Mouse (Mus musculus) megakaryocyte, embryonic 14.5 days (primary cell): ENCODE results near the gene Npepps.

ENCODE experiments used
- FLI1 ChIP-seq: IDR thresholded peaks from 2 replicates; pipeline ENCODE4 v1.6.1; 2012; ENCODE audit warnings: low read length, inconsistent platforms, mixed read lengths
- GATA1 ChIP-seq: IDR thresholded peaks from 3 replicates; pipeline ENCODE4 v1.6.1; 2012; ENCODE audit warnings: mixed read lengths, low read length, inconsistent platforms, borderline replicate concordance

DNA sequence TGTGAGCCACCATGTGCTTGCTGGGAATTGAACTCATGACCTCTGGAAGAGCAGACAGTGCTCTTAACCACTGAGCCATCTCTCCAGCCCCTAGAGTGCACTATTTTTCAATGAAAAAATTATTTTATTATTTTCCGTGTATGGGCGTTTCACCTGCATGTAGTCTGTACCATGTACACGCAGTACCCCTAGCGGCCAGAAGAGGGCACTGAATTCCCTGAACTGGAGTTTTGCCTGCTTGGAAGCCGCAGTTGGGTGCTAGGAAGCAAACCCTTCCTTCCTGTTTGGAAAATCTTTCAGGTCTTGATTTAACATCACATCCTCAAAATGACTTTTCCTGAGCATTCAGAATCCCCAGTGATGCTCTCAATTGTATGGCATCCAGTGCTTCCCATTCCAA, 81.8 kb downstream of the Npepps start:
- TF ChIP-seq GATA1: no peak
- no peak for TF ChIP-seq FLI1
